In genomic region chr12:55463087-55463486, GRCm38 (mm10) we compare ENCODE assay signal across 13 mouse cellular contexts. TPM values are rescaled to one million over a fixed set of nuclear protein-coding genes. Genes with fewer than 3 reads are reported as not detected.
DNase-seq lines count a peak whose midpoint lies in the region; ATAC-seq and TF ChIP-seq lines count a peak whose summit lies in the region.
"Had no signal": no experiment of that assay in that cellular context is flagged by ENCODE, and none has a peak within 500 bp of the region (broad histone marks: within the 10 kb centered on the region; RNA-seq: fewer than 3 reads in every experiment).

No protein-coding gene starts in this region.

- H3K9ac ChIP-seq in limb, embryonic 12.5 days (replicated peaks) = no peak overlapping the region
- H3K9ac ChIP-seq: midbrain, embryonic 13.5 days; neural tube, embryonic 12.5 days had no signal

- 22% methylated on average over 5 of the region's 5 CpGs for WGBS in cerebellum, adult 2 months
- WGBS in limb, embryonic 12.5 days = 51% methylated on average over 5 of the region's 5 CpGs

- no peak overlapping the region for H3K4me2 ChIP-seq in limb, embryonic 12.5 days
- H3K4me2 ChIP-seq: neural tube, embryonic 12.5 days had no signal

- no peak for TF ChIP-seq POLR2A in cerebellum, adult 2 months (IDR thresholded peaks at IDR 0.05; ENCODE audit: borderline replicate concordance, insufficient read depth, low read length)

- H3K4me1 ChIP-seq in cerebellum, adult 2 months (ENCODE audit: control insufficient read depth, insufficient read depth, low read length) = peaks cover 38% of the 10 kb centered on the region
- peaks cover 45% of the 10 kb centered on the region for H3K4me1 ChIP-seq in limb, embryonic 12.5 days (replicated peaks)

- ATAC-seq in limb, embryonic 12.5 days (ENCODE audit: insufficient number of reproducible peaks, insufficient read depth, low FRiP score, low TSS enrichment, low read depth) = no peak

- H3K27me3 ChIP-seq in cerebellum, adult 2 months (ENCODE audit: control insufficient read depth, insufficient read depth, low read length) = no peaks in the 10 kb centered on the region
- peaks cover 3% of the 10 kb centered on the region; the same call in 1 of the 2 replicates for H3K27me3 ChIP-seq in limb, embryonic 12.5 days
- H3K27me3 ChIP-seq: neural tube, embryonic 12.5 days had no signal

- DNase-seq in layer of hippocampus, adult 2 months (ENCODE audit: low spot score in 2 of 2) = no peak
- no peak for DNase-seq in layer of hippocampus, adult 18-20 months (ENCODE audit: low spot score in 2 of 2)
- DNase-seq in cerebellum, adult 2 months = peak; percentile 47 to 63
- DNase-seq in cerebellum, postnatal 25 days = peak; percentile 50 to 65
- no peak for DNase-seq in heart, postnatal 4 days
- DNase-seq in thymus, postnatal 0 days (ENCODE audit: low spot score) = no peak
- no peak for DNase-seq in heart, postnatal 14 days
- DNase-seq: adrenal gland, postnatal 10 days; heart, adult 2 months; kidney, postnatal 36 days had no signal

- intact Hi-C loops in heart, postnatal 14 days (cut with DNase I) = no loop called here

- peak overlapping the region; percentile 96 for H3K27ac ChIP-seq in layer of hippocampus, adult 2 months
- H3K27ac ChIP-seq in cerebellum, adult 2 months (ENCODE audit: insufficient read depth, low read length) = no peak overlapping the region
- H3K27ac ChIP-seq in limb, embryonic 12.5 days = peak overlapping the region; percentile 3
- H3K27ac ChIP-seq: neural tube, embryonic 12.5 days had no signal

- no peak for TF ChIP-seq CTCF in layer of hippocampus, adult 2 months (conservative IDR thresholded peaks at IDR 0.05)
- no peak for TF ChIP-seq CTCF in cerebellum, adult 2 months (IDR thresholded peaks at IDR 0.05; ENCODE audit: borderline replicate concordance, insufficient read depth, low read depth, low read length)

- no peaks in the 10 kb centered on the region for H3K36me3 ChIP-seq in limb, embryonic 12.5 days
- H3K36me3 ChIP-seq: midbrain, embryonic 13.5 days; neural tube, embryonic 12.5 days had no signal

- no peaks in the 10 kb centered on the region for H3K9me3 ChIP-seq in limb, embryonic 12.5 days
- H3K9me3 ChIP-seq: midbrain, embryonic 13.5 days; neural tube, embryonic 12.5 days had no signal

- H3K4me3 ChIP-seq in layer of hippocampus, adult 2 months = no peak overlapping the region
- H3K4me3 ChIP-seq in cerebellum, adult 2 months (replicated peaks; ENCODE audit: insufficient read depth, low read depth, low read length) = no peak overlapping the region
- no peak overlapping the region for H3K4me3 ChIP-seq in limb, embryonic 12.5 days (replicated peaks)
- H3K4me3 ChIP-seq: heart, adult 2 months; midbrain, embryonic 13.5 days; neural tube, embryonic 12.5 days had no signal

RNA-seq across cellular contexts. Expression of gene Nfkbia, which starts 29.4 kb away (rescaled TPM):
- total RNA-seq in layer of hippocampus, adult 2 months (2021) = 10 to 100 TPM; 28.1 to 42.5 TPM
- total RNA-seq in layer of hippocampus, adult 18-20 months (2021) = 10 to 100 TPM; 33.8 to 54.4 TPM
- 39.1 and 45.7 TPM in 2 replicates for polyA plus RNA-seq in cerebellum, adult 2 months (2012; rRNA removed)
- polyA plus RNA-seq in limb, embryonic 12.5 days (2016; fragmentation: Nextera tagmentation; extraction: Ambion mirVana) = 85.7 and 94.9 TPM in 2 replicates
- total RNA-seq in heart, postnatal 4 days (2021) = 10 to 100 TPM; 31.4 to 34.2 TPM
- 296 and 339 TPM in 2 replicates for polyA plus RNA-seq in thymus, postnatal 0 days (2015; fragmentation: Nextera tagmentation; extraction: Ambion mirVana)
- total RNA-seq in heart, postnatal 14 days (2021) = 10 to 100 TPM; 69.4 to 81.5 TPM

Comparison
In these comparisons a context has a peak if more than half of its experiments do, and no peak if none do; other contexts are left out.
1. DNase-seq: peak in cerebellum, adult 2 months (2 of 2) and cerebellum, postnatal 25 days (2 of 2); none in layer of hippocampus, adult 2 months (0 of 2), layer of hippocampus, adult 18-20 months (0 of 2), heart, postnatal 4 days (single experiment), thymus, postnatal 0 days (single experiment) and heart, postnatal 14 days (0 of 2).